Mouse (Mus musculus) embryonic facial prominence, embryonic 13.5 days (tissue): Measurements from ENCODE around the gene Cyp19a1. TPM values are rescaled to one million over a fixed set of nuclear protein-coding genes. Genes with fewer than 3 reads are reported as not detected.

Experiments
- ATAC-seq: fragments of 200-750 bp; cut with Nextera tagmentation; 2 replicates; pipeline ENCODE4 v1.8.0; 2017; ENCODE audit warnings: low read depth; ENCODE audit not compliant: insufficient number of reproducible peaks, insufficient read depth, low FRiP score, low TSS enrichment
- H3K27ac ChIP-seq: fragments of 300-500 bp; sonication (generic); 2 replicates; pipeline ENCODE4 v1.5.1; 2015; ENCODE audit warnings: moderate library complexity, mild to moderate bottlenecking, inconsistent platforms
- H3K27me3 ChIP-seq: fragments of 300-500 bp; sonication (generic); 2 replicates; pipeline ENCODE4 v1.6.1; 2015; ENCODE audit warnings: mild to moderate bottlenecking, inconsistent platforms
- H3K36me3 ChIP-seq: fragments of 300-500 bp; sonication (generic); 2 replicates; pipeline ENCODE4 v1.6.1; 2015; ENCODE audit warnings: mild to moderate bottlenecking, inconsistent platforms
- H3K4me1 ChIP-seq: fragments of 300-500 bp; sonication (generic); 2 replicates; pipeline ENCODE4 v1.6.1; 2015; ENCODE audit warnings: inconsistent platforms
- H3K4me2 ChIP-seq: fragments of 300-500 bp; sonication (generic); 2 replicates; pipeline ENCODE4 v1.6.1; 2015; ENCODE audit warnings: moderate library complexity, mild to moderate bottlenecking, inconsistent platforms
- H3K4me3 ChIP-seq: fragments of 300-500 bp; sonication (generic); 2 replicates; pipeline ENCODE4 v1.5.1; 2015; ENCODE audit warnings: mild to moderate bottlenecking, inconsistent platforms
- H3K9ac ChIP-seq: fragments of 300-500 bp; sonication (generic); 2 replicates; pipeline ENCODE4 v1.6.1; 2015; ENCODE audit warnings: mild to moderate bottlenecking, inconsistent platforms
- H3K9me3 ChIP-seq: fragments of 300-500 bp; sonication (generic); 2 replicates; pipeline ENCODE4 v1.6.1; 2016; ENCODE audit warnings: inconsistent platforms
- WGBS: fragments of 180-500 bp; shearing (Covaris S2); methylation state at CpG from one replicate; pipeline ENCODE4 v1.1.7; 2015; ENCODE audit warnings: mixed read lengths; 5-methylcytosine and 5-hydroxymethylcytosine counted together
- polyA plus RNA-seq: library from polyadenylated mRNA; unstranded; fragments of >200 nt; fragmentation: Nextera tagmentation; extraction: Ambion mirVana; gene quantifications from 2 replicates; pipeline ENCODE4 v1.2.1, GENCODE M21; 2015

Gene Cyp19a1
- polyA plus RNA-seq, 1 experiment from 2014 or later = not detected

DNA sequence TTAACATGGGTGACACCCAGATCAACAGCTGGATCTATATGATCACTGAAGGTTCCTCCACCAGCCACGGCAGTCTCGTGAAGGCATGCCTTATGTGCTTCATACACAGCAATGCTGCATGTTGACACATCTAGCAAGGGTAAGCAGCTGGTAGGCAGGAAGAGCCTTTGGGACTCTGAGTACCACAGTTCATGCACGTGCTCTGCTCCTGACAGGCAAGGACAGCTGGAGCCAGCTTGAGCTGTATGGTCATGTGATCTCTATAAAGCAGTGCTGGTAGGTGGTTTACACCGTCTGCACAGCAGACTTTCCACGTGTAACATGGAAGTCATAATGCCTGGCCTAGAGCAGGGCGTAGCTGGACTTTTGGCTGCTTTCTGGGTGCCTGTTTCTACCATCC, 2.1 kb upstream of the Cyp19a1 start:
- H3K27me3 ChIP-seq = no peaks in the 10 kb centered on the region
- no peak for ATAC-seq
- H3K4me2 ChIP-seq = no peak overlapping the region
- no peak overlapping the region for H3K27ac ChIP-seq
- H3K9ac ChIP-seq = no peak overlapping the region
- H3K36me3 ChIP-seq = no peaks in the 10 kb centered on the region
- H3K4me1 ChIP-seq = no peaks in the 10 kb centered on the region
- H3K4me3 ChIP-seq = no peak overlapping the region
- no peaks in the 10 kb centered on the region for H3K9me3 ChIP-seq
- 73% methylated on average over 6 of the region's 6 CpGs for WGBS

GRCm38 (mm10) chr9:54264754-54265153, 3.2 kb downstream of the Cyp19a1 start:
- Histone ChIP-seq H3K9me3 (no peaks in the 10 kb centered on the region), H3K9ac (no peak overlapping the region), H3K4me1 (no peaks in the 10 kb centered on the region), H3K36me3 (no peaks in the 10 kb centered on the region), H3K4me3 (no peak overlapping the region), H3K27me3 (no peaks in the 10 kb centered on the region), H3K4me2 (no peak overlapping the region), H3K27ac (no peak overlapping the region)
- 62% methylated on average over 4 of the region's 4 CpGs for WGBS
- no peak for ATAC-seq

GRCm38 (mm10) chr9:54244869-54245665, 22.8 kb downstream of the Cyp19a1 start:
- WGBS = 41% methylated on average over 3 of the region's 3 CpGs
- no peak overlapping the region for H3K4me3 ChIP-seq
- no peak overlapping the region for H3K4me2 ChIP-seq
- H3K9me3 ChIP-seq = no peaks in the 10 kb centered on the region
- no peaks in the 10 kb centered on the region for H3K27me3 ChIP-seq
- no peak overlapping the region for H3K9ac ChIP-seq
- H3K4me1 ChIP-seq = peaks cover 3% of the 10 kb centered on the region; the same call in 1 of the 2 replicates
- no peak for ATAC-seq
- no peaks in the 10 kb centered on the region for H3K36me3 ChIP-seq
- H3K27ac ChIP-seq = no peak overlapping the region

GRCm38 (mm10) chr9:54227580-54227979, 40.3 kb downstream of the Cyp19a1 start:
- H3K4me3 ChIP-seq = no peak overlapping the region
- H3K9ac ChIP-seq = no peak overlapping the region
- no peaks in the 10 kb centered on the region for H3K9me3 ChIP-seq
- no peak for ATAC-seq
- WGBS = 49% methylated on average over 6 of the region's 6 CpGs
- no peak overlapping the region for H3K27ac ChIP-seq
- no peaks in the 10 kb centered on the region for H3K4me1 ChIP-seq
- no peak overlapping the region for H3K4me2 ChIP-seq
- H3K27me3 ChIP-seq = no peaks in the 10 kb centered on the region
- H3K36me3 ChIP-seq = no peaks in the 10 kb centered on the region

- Histone ChIP-seq H3K9me3 (no peaks in the 10 kb centered on the region), H3K4me3 (no peak overlapping the region), H3K4me1 (no peaks in the 10 kb centered on the region), H3K4me2 (no peak overlapping the region), H3K36me3 (no peaks in the 10 kb centered on the region), H3K9ac (no peak overlapping the region), H3K27ac (no peak overlapping the region), H3K27me3 (no peaks in the 10 kb centered on the region)
- WGBS = 68% methylated on average over 5 of the region's 5 CpGs
- no peak for ATAC-seq
These were observed 51.4 kb downstream of the Cyp19a1 start for GRCm38 (mm10) chr9:54216511-54216910.

DNA sequence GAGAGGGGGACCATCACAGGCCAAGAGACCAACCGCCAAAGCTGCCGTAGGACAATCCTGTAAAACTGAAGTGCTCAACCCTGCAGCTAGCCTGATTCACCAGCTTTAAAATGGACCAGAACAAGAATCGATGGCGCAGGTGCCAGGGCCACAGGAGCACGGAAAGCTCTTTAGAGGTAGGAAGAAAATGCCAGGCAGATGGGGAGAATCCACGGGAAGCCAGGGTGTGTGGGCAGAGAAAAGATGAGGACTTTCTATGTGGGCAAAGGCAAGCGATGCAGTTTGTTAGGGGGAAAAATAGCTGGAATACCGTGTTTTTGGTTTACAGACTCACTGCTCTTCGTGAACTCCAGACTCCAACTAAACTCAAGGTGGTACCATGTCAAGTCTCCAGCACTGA, 53.0 kb downstream of the Cyp19a1 start:
- H3K4me3 ChIP-seq = no peak overlapping the region
- no peak overlapping the region for H3K4me2 ChIP-seq
- H3K4me1 ChIP-seq = no peaks in the 10 kb centered on the region
- H3K27me3 ChIP-seq = no peaks in the 10 kb centered on the region
- no peak for ATAC-seq
- no peak overlapping the region for H3K9ac ChIP-seq
- WGBS = 84% methylated on average over 9 of the region's 9 CpGs
- H3K9me3 ChIP-seq = no peaks in the 10 kb centered on the region
- H3K27ac ChIP-seq = no peak overlapping the region
- no peaks in the 10 kb centered on the region for H3K36me3 ChIP-seq

GRCm38 (mm10) chr9:54194790-54195189, 73.1 kb downstream of the Cyp19a1 start:
- no peaks in the 10 kb centered on the region for H3K36me3 ChIP-seq
- 68% methylated on average over 5 of the region's 5 CpGs for WGBS
- no peak overlapping the region for H3K4me2 ChIP-seq
- H3K27ac ChIP-seq = no peak overlapping the region
- ATAC-seq = no peak
- H3K9me3 ChIP-seq = 0 out of 2 replicates have a peak, but pooled peaks cover 4% of the 10 kb centered on the region
- no peak overlapping the region for H3K9ac ChIP-seq
- H3K4me3 ChIP-seq = no peak overlapping the region
- H3K4me1 ChIP-seq = no peaks in the 10 kb centered on the region
- H3K27me3 ChIP-seq = no peaks in the 10 kb centered on the region

DNA sequence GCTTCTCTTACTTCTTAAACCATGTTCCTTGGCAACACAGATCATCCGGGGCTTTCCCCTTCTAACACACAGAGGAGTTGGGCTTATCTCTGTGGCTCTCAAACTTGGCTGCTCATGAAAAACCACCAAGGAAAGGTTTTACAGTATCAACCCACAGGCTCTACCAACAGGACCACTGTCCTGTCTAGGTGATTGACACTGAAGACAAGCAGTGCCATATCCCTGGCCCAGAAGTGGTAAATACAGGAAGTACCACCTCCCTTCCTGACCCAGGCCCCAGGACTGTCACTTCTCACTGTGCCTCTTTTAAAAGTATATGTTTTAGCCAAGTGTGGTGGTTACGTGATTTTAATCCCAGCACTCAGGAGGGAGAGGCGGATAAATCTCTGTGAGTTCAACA, 76.5 kb downstream of the Cyp19a1 start:
- WGBS = 84% methylated on average over 3 of the region's 3 CpGs
- Histone ChIP-seq H3K36me3 (no peaks in the 10 kb centered on the region), H3K4me2 (no peak overlapping the region)

DNA sequence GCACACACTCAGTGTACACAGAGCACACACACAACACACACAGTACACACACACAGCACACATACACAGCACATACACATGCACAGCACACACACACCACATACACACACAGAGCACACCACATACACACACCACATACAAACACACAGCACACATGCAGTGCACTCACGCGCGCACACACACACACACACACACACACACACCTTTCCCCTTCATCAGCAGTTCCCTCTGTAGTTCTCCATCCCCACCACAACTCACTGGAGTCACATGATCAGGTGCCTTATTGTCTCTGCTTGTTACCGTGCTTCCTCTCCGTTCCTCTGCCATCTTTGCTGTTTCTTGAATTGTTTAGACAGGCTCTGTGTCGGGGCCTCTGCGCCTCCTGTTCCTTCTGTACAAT, 85.4 kb downstream of the Cyp19a1 start:
- H3K9ac ChIP-seq = no peak overlapping the region
- peaks cover 4% of the 10 kb centered on the region; the same call in 1 of the 2 replicates for H3K4me1 ChIP-seq
- no peak overlapping the region for H3K4me3 ChIP-seq
- H3K27me3 ChIP-seq = no peaks in the 10 kb centered on the region
- no peak overlapping the region for H3K4me2 ChIP-seq
- no peaks in the 10 kb centered on the region for H3K36me3 ChIP-seq
- H3K9me3 ChIP-seq = no peaks in the 10 kb centered on the region
- peak; percentile 43; the same call in 1 of the 2 replicates for ATAC-seq
- 81% methylated on average over 7 of the region's 7 CpGs for WGBS
- H3K27ac ChIP-seq = no peak overlapping the region

More for the DNA sequence above, 76.5 kb downstream of the Cyp19a1 start:
- Histone ChIP-seq H3K4me3 (no peak overlapping the region), H3K9ac (no peak overlapping the region), H3K27ac (no peak overlapping the region), H3K9me3 (0 out of 2 replicates have a peak, but pooled peaks cover 4% of the 10 kb centered on the region), H3K4me1 (no peaks in the 10 kb centered on the region), H3K27me3 (no peaks in the 10 kb centered on the region)
- ATAC-seq = no peak

DNA sequence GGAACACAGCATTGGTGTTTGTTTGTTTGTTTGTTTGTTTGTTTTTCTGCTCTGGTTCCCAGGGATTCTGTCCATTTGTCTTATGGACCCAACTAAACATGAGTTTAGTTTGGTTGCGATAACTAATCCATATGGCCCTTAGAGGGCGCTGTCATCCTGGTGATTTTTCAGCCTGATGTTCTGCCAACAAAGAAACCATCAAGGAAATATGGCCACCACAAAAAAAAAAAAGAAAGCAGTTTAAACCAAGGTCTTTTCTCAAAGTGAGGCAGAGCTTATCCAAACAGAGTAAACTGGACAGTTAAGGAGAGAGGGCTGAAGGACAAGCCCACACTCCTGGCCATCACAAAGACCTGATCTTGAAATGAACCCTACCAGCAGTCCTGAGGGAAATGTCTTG, 86.6 kb downstream of the Cyp19a1 start:
- Histone ChIP-seq H3K4me2 (no peak overlapping the region), H3K27me3 (no peaks in the 10 kb centered on the region), H3K4me3 (no peak overlapping the region), H3K27ac (no peak overlapping the region), H3K4me1 (peaks cover 4% of the 10 kb centered on the region; the same call in 1 of the 2 replicates), H3K9ac (no peak overlapping the region), H3K36me3 (no peaks in the 10 kb centered on the region), H3K9me3 (no peaks in the 10 kb centered on the region)
- WGBS = 13% methylated on average over 2 of the region's 2 CpGs
- ATAC-seq = no peak

DNA sequence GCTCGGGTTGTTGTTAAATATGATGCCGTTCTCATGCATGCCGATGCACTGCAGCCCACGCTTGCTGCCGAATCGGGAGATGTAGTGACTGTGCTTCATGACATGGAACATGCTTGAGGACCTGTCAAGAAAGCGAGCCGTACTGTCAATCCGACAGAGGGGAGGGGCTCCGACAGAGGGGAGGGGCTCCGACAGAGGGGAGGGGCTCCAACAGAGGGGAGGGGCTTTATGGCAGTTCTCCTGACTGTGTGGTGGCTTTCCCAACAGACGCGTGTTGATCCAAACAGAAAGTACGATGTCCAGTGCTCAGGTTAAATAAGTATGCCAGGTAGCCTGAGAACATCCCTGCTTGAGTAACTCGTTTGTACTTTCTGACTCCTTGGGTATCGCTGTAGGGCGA, 87.7 kb downstream of the Cyp19a1 start:
- WGBS = 60% methylated on average over 17 of the region's 17 CpGs
- H3K4me2 ChIP-seq = peak overlapping the region; percentile 36
- no peak overlapping the region for H3K9ac ChIP-seq

GRCm38 (mm10) chr9:54169489-54169888, 98.4 kb downstream of the Cyp19a1 start:
- WGBS = 43% methylated on average over 5 of the region's 5 CpGs
- no peaks in the 10 kb centered on the region for H3K4me1 ChIP-seq
- no peaks in the 10 kb centered on the region for H3K36me3 ChIP-seq
- H3K9ac ChIP-seq = no peak overlapping the region
- no peaks in the 10 kb centered on the region for H3K9me3 ChIP-seq
- H3K27ac ChIP-seq = no peak overlapping the region
- no peak overlapping the region for H3K4me2 ChIP-seq
- no peaks in the 10 kb centered on the region for H3K27me3 ChIP-seq
- no peak overlapping the region for H3K4me3 ChIP-seq
- no peak for ATAC-seq

More for the DNA sequence above, 87.7 kb downstream of the Cyp19a1 start:
- Histone ChIP-seq H3K27ac (no peak overlapping the region), H3K9me3 (no peaks in the 10 kb centered on the region), H3K4me1 (peaks cover 4% of the 10 kb centered on the region; the same call in 1 of the 2 replicates), H3K27me3 (no peaks in the 10 kb centered on the region), H3K36me3 (no peaks in the 10 kb centered on the region), H3K4me3 (no peak overlapping the region)
- ATAC-seq = no peak
